Mouse (Mus musculus) midbrain, embryonic 13.5 days (tissue): Measurements from ENCODE around the gene Gm47289. TPM values are rescaled to one million over a fixed set of nuclear protein-coding genes. Genes with fewer than 3 reads are reported as not detected.

ENCODE experiments used
- ATAC-seq: fragments of 200-750 bp; cut with Nextera tagmentation; 2 replicates; pipeline ENCODE4 v1.8.0; 2017; ENCODE audit warnings: mild to moderate bottlenecking, moderate TSS enrichment, moderate library complexity
- H3K27ac ChIP-seq: fragments of 300-500 bp; sonication (generic); 2 replicates; pipeline ENCODE4 v1.5.1; 2015; ENCODE audit warnings: inconsistent platforms, mild to moderate bottlenecking, moderate library complexity
- H3K27me3 ChIP-seq: fragments of 300-500 bp; sonication (generic); 2 replicates; pipeline ENCODE4 v1.6.1; 2015; ENCODE audit warnings: mild to moderate bottlenecking, inconsistent platforms
- H3K36me3 ChIP-seq: fragments of 300-500 bp; sonication (generic); 2 replicates; pipeline ENCODE4 v1.6.1; 2015; ENCODE audit warnings: mild to moderate bottlenecking, inconsistent platforms
- H3K4me1 ChIP-seq: fragments of 300-500 bp; sonication (generic); replicated peaks from 2 replicates; pipeline ENCODE4 v1.6.1; 2015; ENCODE audit warnings: inconsistent platforms
- H3K4me2 ChIP-seq: fragments of 300-500 bp; sonication (generic); replicated peaks from 2 replicates; pipeline ENCODE4 v1.6.1; 2015; ENCODE audit warnings: moderate library complexity, mild to moderate bottlenecking, inconsistent platforms
- H3K4me3 ChIP-seq: fragments of 300-500 bp; sonication (generic); replicated peaks from 2 replicates; pipeline ENCODE4 v1.5.1; 2015; ENCODE audit warnings: mild to moderate bottlenecking, inconsistent platforms
- H3K9ac ChIP-seq: fragments of 300-500 bp; sonication (generic); replicated peaks from 2 replicates; pipeline ENCODE4 v1.6.1; 2015; ENCODE audit warnings: mild to moderate bottlenecking, inconsistent platforms
- H3K9me3 ChIP-seq: fragments of 300-500 bp; sonication (generic); 2 replicates; pipeline ENCODE4 v1.6.1; 2016; ENCODE audit warnings: mild to moderate bottlenecking, inconsistent platforms
- WGBS: fragments of 180-500 bp; shearing (Covaris S2); methylation state at CpG from one replicate; pipeline ENCODE4 v1.1.7; 2015; 5-methylcytosine and 5-hydroxymethylcytosine counted together
- polyA plus RNA-seq: library from polyadenylated mRNA; unstranded; fragments of >200 nt; fragmentation: Nextera tagmentation; extraction: Ambion mirVana; gene quantifications from 2 replicates; pipeline ENCODE4 v1.2.1, GENCODE M21; 2015

Gm47289 gene
- polyA plus RNA-seq, 1 experiment from 2014 or later, result not detected

DNA sequence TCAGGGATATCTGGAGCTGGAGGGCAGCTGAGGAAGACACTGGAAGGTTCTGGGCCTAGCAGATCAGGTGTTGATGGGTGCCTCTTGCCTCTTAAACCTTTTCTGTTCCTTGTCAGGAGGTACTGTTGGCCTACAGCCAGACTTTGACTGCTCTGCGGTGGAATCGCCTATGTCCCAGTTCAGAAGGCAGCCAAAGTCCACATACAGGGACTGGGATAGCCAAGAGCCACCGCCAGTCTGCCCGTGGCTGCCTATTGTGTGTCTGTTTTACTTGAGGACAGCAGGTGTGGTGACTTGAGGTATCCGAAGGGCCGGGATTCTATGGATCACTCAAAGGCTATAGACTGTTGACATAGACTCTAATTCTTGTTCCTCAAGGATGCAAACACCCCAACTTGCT lies 6.6 kb downstream of the Gm47289 start:
- 97% methylated on average over 6 of the region's 6 CpGs for WGBS
- no peak overlapping the region for H3K27ac ChIP-seq

DNA sequence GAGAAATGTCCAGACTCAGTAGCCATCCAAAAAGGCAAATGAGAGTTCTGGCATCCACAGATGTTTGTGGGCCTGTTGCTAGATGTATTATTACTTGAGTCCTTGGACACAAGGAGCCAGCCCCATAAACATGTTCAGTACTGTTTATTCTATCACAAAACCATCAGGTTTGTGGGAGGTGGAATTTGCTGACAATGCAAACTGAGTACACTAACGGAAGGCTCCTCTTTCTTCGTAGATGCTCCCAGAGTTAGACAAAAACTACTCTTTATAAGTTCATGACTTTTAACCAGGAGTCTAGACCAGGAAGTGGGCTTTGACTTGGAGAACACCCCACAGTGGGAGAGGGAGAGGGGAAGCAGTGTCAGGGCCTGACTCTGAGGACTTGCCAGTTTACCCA lies 8.6 kb downstream of the Gm47289 start:
- Histone ChIP-seq H3K4me3 (no peak overlapping the region), H3K4me2 (no peak overlapping the region), H3K4me1 (no peaks in the 10 kb centered on the region), H3K36me3 (no peaks in the 10 kb centered on the region), H3K9ac (no peak overlapping the region), H3K27me3 (no peaks in the 10 kb centered on the region), H3K27ac (no peak overlapping the region), H3K9me3 (no peaks in the 10 kb centered on the region)
- WGBS, result 99% methylated on average over 2 of the region's 2 CpGs
- no peak for ATAC-seq

More for the DNA sequence above, 6.6 kb downstream of the Gm47289 start:
- H3K36me3 ChIP-seq, result no peaks in the 10 kb centered on the region
- no peaks in the 10 kb centered on the region for H3K9me3 ChIP-seq
- H3K4me1 ChIP-seq, result no peaks in the 10 kb centered on the region
- H3K4me3 ChIP-seq, result no peak overlapping the region
- no peaks in the 10 kb centered on the region for H3K27me3 ChIP-seq
- no peak overlapping the region for H3K4me2 ChIP-seq
- no peak overlapping the region for H3K9ac ChIP-seq
- no peak for ATAC-seq

DNA sequence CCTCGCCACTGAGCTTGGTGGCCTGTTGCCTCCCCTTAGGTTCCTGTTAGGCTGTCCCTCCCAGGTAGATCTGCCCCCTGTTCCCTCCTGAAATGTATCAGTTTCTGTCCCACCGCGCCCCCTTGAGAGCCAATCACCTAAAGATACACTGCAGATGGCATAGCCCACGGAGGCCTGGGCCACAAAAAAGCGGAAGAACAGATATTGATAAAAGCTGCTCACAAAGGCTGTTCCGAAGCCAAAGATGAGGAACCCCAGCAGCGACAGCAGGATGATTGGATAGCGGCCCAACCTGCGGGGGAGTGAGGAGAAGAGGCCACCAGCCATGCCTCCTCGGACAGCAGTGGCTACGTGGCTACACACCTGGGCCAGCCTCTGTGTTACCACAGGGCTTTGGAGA lies 20.3 kb downstream of the Gm47289 start:
- Histone ChIP-seq H3K9ac (no peak overlapping the region), H3K4me2 (no peak overlapping the region), H3K4me3 (no peak overlapping the region), H3K27ac (no peak overlapping the region), H3K27me3 (no peaks in the 10 kb centered on the region), H3K9me3 (no peaks in the 10 kb centered on the region), H3K36me3 (no peaks in the 10 kb centered on the region), H3K4me1 (no peaks in the 10 kb centered on the region)
- 93% methylated on average over 11 of the region's 11 CpGs for WGBS
- no peak for ATAC-seq

DNA sequence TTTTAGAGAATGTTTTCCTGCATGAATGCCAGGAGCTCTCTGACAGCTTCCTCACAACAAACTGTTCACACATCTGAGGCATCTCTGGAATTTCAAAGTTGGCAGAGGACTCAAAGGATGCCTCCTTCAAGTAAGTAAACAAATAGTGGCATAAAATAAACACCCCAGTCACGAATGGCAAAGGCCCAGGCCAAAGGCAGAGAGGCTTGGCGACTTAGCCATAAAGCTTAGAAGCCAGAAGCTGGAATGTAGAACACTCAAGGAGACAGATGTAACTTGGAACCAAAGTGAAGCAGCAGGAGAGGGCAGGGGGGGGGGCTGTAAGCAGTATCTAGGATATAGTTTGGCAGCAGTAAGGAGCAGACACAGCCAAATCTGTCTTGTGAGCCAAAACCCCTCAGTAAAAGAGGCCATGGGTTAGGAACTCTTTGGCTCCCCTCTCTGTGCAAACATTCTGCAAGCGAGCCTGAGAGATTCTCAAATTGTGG lies 22.3 kb downstream of the Gm47289 start:
- 59% methylated on average over 3 of the region's 3 CpGs for WGBS
- ATAC-seq, result no peak
- no peaks in the 10 kb centered on the region for H3K4me1 ChIP-seq

DNA sequence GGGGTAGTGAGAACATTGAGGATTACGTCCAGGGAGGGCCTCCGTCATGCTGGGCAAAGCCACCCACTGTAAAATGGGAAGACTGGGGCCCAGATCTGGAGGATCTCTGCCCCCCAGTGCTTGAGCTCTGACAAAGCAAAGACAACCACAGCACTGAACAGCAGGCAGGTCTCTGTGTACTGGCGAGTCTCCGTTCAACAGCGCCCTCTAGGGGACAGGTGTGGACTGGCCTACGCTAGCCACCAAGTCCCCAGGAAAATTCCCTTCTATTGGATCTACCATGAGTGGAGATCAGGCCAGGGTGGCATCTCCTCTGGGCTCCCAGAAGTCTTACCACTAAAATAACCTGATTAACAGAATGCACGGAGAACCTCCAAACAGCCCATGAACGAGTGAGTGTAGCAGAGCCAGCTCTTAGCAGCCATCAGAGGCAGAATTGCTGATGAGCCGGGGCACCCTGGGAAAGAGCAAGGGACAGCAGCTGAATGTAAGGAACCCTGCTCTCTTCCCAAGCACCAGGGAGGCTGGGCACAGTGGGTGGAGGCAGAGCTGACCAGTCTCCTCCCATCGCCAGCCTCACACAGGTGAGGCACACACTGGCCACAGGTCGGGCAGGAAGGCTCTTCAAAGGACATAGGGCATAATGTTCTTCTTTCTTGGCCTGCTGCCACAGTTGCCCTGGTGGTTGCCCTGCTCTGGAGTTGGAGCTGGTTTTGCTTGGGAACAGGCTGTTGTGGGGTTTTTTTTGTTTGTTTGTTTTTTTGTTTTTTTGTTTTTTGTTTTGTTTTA lies 33.4 kb downstream of the Gm47289 start:
- no peaks in the 10 kb centered on the region for H3K27me3 ChIP-seq
- no peaks in the 10 kb centered on the region for H3K36me3 ChIP-seq
- no peak overlapping the region for H3K9ac ChIP-seq
- H3K9me3 ChIP-seq, result no peaks in the 10 kb centered on the region
- no peaks in the 10 kb centered on the region for H3K4me1 ChIP-seq
- ATAC-seq, result no peak
- no peak overlapping the region for H3K4me3 ChIP-seq
- H3K4me2 ChIP-seq, result no peak overlapping the region
- WGBS, result 38% methylated on average over 11 of the region's 11 CpGs
- H3K27ac ChIP-seq, result no peak overlapping the region

More for the DNA sequence above, 22.3 kb downstream of the Gm47289 start:
- Histone ChIP-seq H3K27me3 (no peaks in the 10 kb centered on the region), H3K9me3 (no peaks in the 10 kb centered on the region), H3K4me2 (no peak overlapping the region), H3K9ac (no peak overlapping the region), H3K36me3 (no peaks in the 10 kb centered on the region), H3K4me3 (no peak overlapping the region), H3K27ac (no peak overlapping the region)

DNA sequence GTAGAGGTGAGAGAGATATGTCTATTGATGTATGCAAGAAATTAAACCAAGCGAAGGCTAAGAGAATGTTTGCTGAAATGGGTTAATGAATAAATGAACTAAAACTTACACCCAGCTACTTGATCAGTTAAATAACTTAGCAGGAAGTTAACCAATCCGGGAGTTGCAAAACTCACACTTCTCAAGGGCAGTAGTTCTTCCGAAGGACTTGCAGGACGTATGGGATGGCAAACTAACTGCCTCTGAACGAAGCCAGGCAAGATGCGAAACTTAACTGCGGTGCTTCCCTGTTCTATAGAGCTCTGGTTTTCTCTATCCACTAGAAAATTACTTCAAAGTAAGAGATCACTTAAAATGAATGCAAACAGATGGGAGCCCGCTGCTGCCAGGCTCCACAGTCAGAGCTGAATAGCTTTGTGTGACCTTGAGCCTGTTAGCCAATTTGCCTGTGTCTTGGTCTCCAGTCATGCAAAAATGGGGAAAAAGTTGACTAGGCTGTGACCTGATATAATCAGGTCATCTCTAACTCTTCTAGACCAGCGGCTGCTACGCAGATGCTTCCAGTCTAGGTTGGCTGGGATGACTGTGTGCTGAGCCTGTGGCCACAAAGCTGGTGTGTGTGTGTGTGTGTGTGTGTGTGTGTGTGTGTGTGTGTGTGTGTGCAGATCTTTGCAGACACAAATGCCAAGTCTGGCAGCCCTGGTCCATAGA lies 40.3 kb downstream of the Gm47289 start:
- H3K27ac ChIP-seq, result no peak overlapping the region
- H3K4me1 ChIP-seq, result no peaks in the 10 kb centered on the region
- peaks cover 4% of the 10 kb centered on the region for H3K9me3 ChIP-seq
- no peak for ATAC-seq
- 83% methylated on average over 10 of the region's 10 CpGs for WGBS
- no peak overlapping the region for H3K9ac ChIP-seq
- H3K4me3 ChIP-seq, result no peak overlapping the region
- H3K36me3 ChIP-seq, result no peaks in the 10 kb centered on the region
- H3K4me2 ChIP-seq, result no peak overlapping the region
- H3K27me3 ChIP-seq, result no peaks in the 10 kb centered on the region

DNA sequence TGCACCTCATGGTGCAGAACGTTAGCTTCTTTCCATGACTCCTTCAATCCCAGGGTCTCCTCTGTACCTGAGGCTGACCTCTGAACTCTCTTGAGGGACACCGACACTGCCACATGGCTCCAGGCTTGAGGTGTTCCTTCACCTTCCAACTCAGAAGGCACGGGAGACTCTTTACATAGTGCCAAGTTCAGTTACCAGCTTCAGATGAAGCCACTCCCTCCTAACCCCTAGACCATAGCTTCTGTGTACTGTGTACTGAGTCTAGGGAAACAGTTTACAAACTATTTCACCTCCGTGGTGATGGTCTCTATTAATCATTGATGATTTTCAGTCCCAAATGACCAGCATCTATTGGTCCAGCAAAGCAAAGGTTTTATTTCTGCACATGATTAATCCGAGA lies 42.7 kb downstream of the Gm47289 start:
- WGBS, result 93% methylated on average over 5 of the region's 5 CpGs
- peaks cover 8% of the 10 kb centered on the region for H3K9me3 ChIP-seq

DNA sequence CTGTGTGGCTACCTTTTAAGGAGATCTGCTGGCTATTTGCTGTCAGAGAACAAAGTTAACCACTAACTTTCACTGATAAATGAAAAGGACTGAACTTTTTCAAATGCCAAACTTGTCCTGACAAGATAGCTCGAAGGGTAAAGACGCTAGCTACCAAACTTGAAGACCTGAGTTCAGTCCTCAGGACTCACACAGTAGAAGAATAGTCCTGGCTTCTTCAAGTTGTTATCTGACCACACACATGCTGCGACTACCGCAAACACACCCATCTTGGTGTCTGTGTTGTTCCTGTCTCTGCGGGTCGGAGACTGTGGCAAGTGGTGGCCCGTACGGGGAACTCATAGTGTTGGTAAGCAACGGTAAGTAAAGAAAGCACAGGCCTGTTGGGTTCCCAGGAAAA lies 44.7 kb downstream of the Gm47289 start:
- Histone ChIP-seq H3K9me3 (peaks cover 8% of the 10 kb centered on the region), H3K27me3 (no peaks in the 10 kb centered on the region), H3K4me2 (no peak overlapping the region), H3K4me3 (no peak overlapping the region), H3K4me1 (no peaks in the 10 kb centered on the region), H3K27ac (no peak overlapping the region), H3K36me3 (no peaks in the 10 kb centered on the region), H3K9ac (no peak overlapping the region)
- 95% methylated on average over 9 of the region's 9 CpGs for WGBS
- ATAC-seq, result no peak

More for the DNA sequence above, 42.7 kb downstream of the Gm47289 start:
- no peak overlapping the region for H3K4me3 ChIP-seq
- H3K9ac ChIP-seq, result no peak overlapping the region
- H3K36me3 ChIP-seq, result no peaks in the 10 kb centered on the region
- no peak overlapping the region for H3K4me2 ChIP-seq
- H3K27ac ChIP-seq, result no peak overlapping the region
- no peak for ATAC-seq
- no peaks in the 10 kb centered on the region for H3K4me1 ChIP-seq
- H3K27me3 ChIP-seq, result no peaks in the 10 kb centered on the region

DNA sequence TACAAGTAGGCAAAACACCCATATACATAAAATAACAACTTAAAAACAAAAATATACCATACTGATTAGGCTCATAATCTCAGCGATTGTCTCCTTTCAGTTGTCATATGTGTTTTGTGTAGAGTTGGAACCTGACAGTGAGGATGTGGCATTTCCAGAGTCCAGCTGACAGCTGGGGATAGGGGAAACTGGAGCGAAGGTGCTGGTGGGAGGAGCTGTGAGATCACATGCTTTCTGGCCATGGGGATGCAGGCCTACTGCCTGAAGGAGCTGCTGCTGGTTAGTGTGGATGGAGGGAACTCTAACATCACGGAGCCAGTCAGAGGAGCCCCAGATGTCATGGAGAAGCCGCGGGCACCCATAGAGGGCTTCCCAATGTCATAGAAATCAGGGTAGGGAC lies 46.8 kb downstream of the Gm47289 start:
- H3K36me3 ChIP-seq, result no peaks in the 10 kb centered on the region
- 98% methylated on average over 5 of the region's 5 CpGs for WGBS
- H3K27me3 ChIP-seq, result no peaks in the 10 kb centered on the region
- H3K4me3 ChIP-seq, result no peak overlapping the region
- no peak overlapping the region for H3K27ac ChIP-seq
- H3K9me3 ChIP-seq, result peaks cover 8% of the 10 kb centered on the region
- no peak overlapping the region for H3K4me2 ChIP-seq
- no peak overlapping the region for H3K9ac ChIP-seq
- no peak for ATAC-seq
- H3K4me1 ChIP-seq, result no peaks in the 10 kb centered on the region

DNA sequence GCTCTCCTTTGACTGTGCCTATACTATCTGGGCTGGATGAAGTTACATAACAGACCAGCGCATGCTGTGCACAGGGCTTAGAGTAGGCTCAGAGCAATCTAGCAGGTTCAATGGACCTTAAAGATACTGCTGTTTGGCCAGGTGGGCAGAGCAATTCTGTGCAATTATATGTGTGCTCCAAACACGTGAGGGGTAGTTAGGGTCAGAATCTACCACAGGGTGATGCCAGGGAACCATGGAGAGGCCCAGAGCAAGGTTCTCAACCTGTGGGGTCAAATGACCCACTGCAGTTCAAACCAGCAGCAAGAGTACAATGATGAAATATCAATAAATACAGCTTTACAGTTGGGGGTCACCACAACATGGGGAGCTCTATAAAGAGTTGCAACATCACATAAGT lies 47.7 kb downstream of the Gm47289 start:
- Histone ChIP-seq H3K36me3 (no peaks in the 10 kb centered on the region), H3K9me3 (peaks cover 8% of the 10 kb centered on the region), H3K4me2 (no peak overlapping the region), H3K4me3 (no peak overlapping the region), H3K4me1 (no peaks in the 10 kb centered on the region), H3K27ac (no peak overlapping the region), H3K9ac (no peak overlapping the region), H3K27me3 (no peaks in the 10 kb centered on the region)
- 79% methylated on average over 2 of the region's 2 CpGs for WGBS
- ATAC-seq, result no peak

DNA sequence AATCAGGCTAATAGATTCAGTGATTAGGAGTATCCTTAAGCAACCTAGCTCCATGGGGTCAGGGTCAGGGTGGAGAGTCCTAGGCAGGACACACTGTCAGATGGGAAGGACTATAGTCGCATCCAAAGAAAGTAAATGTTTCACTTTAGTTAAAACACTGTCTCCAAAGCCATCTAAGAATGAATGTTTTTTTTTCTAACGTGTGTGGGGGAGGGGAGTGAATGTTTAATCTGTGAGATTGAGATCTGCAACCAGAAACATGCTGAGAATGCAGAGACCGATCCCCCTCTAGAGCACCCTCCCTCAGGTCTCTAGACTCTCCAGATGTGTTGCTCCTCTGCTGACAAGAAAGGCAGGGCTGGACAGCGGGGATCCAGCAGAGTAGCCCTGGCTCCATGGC lies 48.2 kb downstream of the Gm47289 start:
- H3K4me3 ChIP-seq, result no peak overlapping the region
- no peaks in the 10 kb centered on the region for H3K36me3 ChIP-seq
- no peak overlapping the region for H3K27ac ChIP-seq
- no peak overlapping the region for H3K4me2 ChIP-seq
- no peak overlapping the region for H3K9ac ChIP-seq
- H3K4me1 ChIP-seq, result no peaks in the 10 kb centered on the region
- WGBS, result 83% methylated on average over 4 of the region's 4 CpGs
- ATAC-seq, result no peak
- no peaks in the 10 kb centered on the region for H3K27me3 ChIP-seq
- peaks cover 8% of the 10 kb centered on the region for H3K9me3 ChIP-seq

DNA sequence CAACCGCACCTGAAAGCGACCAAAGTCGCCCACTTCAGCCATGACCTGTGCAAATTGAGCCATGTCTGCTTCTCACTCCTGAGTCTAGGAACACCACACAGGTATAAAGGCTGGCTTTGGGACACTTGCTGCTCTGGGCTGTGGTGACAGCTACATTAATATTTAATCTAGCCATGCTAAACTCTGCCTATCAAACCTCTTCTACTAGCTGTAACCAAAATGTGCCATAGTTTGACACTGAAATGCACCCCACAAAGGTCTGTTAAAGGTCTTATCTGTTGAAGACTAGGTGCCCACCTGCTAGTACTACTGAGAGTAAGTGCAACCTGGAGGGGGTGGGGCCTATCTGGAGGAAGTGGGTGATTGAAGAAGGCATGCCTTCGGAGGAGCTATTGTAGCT lies 50.0 kb downstream of the Gm47289 start, which contains the start of gene Slc22a13:
Gene Slc22a13 (minus strand): TSS at position 101 of the 400 bp plus-strand sequence.
- Histone ChIP-seq H3K9me3 (peaks cover 8% of the 10 kb centered on the region), H3K36me3 (no peaks in the 10 kb centered on the region), H3K4me3 (no peak within 1 kb of the TSS), H3K27ac (no peak within 1 kb of the TSS), H3K4me2 (no peak within 1 kb of the TSS), H3K4me1 (no peaks in the 10 kb centered on the region), H3K27me3 (no peaks in the 10 kb centered on the region), H3K9ac (no peak within 1 kb of the TSS)
- 96% methylated on average over 4 of the region's 4 CpGs for WGBS
- ATAC-seq, result no peak
